Mouse (Mus musculus) MN1 (cell line): ENCODE data around the gene Pax6.

ENCODE experiments used
- DNase-seq: peaks from one replicate; pipeline ENCODE4 v3.0.0-alpha.2; 2016; ENCODE audit warnings: low spot score

Pax6 gene

DNA sequence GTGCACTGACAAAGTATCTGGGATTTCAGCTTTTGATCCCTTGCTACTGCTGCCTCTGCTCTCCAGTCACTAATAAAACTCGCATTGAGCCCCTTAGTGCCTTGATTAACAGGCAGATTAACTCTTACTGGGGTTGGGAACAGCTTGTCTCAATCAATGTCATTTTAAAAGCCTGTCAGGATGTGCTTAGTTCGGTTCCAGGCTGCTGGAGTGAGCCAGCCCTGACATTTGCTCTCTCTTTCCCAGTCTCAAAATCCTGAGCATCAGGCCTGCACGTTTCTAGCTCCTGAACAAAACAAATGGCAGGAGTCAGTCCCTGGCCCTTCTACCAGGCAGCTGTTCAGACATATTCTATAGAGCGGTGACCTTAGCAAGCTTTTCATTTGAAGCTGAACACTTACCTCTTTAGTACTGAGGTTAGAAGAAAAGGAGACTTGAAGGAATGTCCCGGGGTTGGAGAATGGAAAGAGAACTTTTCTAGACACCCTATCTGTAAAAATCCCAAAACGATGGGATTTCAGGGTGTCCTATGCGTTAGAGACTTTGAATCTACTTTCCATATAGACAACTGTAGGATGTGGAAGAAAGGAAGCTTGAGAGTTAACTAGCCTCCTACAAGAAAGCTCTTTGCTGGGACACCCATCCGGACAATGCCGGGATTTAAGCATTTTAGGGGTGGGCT is 2.6 kb downstream of the Pax6 start:
- DNase-seq: no peak

DNA sequence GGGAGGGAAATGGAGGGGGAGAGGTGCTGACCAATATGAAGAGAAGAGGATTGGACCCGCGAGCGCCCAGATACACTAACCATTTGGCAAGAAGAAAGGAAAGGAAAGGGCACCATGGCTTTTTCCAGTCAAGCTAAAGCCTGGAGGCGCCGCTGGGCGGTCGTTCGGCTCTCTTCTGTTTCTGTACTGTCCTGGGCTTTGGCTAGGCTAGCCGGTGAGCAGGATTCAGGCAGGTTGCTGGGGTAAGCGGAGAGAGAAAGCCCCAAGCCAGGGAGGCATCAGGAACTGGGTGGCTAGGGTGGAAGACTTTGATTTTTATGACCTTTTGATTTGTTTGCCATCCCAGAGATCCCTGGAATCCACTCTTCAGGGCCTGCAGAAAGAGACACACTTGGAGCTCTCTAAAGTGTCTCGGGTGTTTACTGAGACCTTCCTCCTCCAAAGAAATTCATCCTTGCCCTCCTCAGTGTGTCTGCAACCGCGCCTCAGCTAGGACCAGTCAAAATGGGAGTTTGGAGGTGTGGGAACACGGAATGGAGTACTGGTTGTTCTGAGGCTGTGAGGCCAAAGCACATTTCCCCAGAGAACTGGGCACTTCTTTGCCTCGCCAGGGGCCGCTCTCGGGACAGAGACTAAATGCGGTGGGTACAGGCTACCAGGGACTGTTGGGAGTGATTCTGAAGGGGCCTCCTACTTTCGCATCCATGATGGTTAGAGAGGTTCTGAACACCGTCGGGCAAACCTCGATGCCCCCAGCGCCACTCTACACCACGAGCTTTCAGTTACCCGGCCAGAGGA is 3.3 kb downstream of the Pax6 start:
- DNase-seq: no peak

DNA sequence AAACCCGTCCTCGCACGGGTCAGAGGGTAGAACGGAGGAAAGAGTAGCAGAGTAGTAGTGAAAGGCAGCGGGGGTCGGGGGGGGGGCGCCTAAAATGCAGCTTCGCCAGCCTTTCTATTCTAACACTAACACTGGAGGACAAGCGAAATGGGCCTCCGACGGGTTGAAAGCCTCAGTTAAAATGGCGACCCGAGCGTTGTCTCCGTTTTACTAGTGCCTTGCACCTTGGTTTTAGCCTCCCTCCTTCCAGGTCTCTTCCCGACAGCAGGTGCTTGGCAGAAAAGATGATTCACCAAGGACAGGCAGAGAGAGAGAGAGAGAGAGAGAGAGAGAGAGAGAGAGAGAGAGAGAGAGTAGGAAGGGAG is 3.9 kb downstream of the Pax6 start:
- no peak for DNase-seq

- DNase-seq: no peak
These were observed 4.4 kb downstream of the Pax6 start for GRCm38 (mm10) chr2:105673054-105673453.

DNA sequence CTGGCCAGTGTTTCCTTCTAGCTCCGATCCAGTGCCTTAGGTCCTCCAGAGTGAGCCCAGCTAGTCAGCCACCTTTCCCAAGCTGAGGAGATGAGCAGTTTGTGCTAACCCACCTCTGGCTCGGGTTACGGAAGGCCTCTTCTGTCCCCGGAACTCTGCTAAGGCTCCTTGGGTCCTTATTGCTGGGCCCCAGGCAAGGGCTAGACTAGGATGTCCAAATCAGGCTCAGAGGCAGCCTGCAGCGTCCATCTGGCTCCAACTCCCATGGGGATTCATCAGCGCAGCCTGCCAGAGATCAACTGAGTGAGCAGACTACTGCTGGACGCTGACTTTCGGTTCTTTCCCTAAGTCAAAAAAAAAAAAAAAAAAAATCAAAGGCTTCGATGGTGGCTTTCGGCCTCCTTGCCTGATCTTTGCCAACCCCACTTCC is 4.9 kb downstream of the Pax6 start:
- DNase-seq: peak; percentile 89

DNA sequence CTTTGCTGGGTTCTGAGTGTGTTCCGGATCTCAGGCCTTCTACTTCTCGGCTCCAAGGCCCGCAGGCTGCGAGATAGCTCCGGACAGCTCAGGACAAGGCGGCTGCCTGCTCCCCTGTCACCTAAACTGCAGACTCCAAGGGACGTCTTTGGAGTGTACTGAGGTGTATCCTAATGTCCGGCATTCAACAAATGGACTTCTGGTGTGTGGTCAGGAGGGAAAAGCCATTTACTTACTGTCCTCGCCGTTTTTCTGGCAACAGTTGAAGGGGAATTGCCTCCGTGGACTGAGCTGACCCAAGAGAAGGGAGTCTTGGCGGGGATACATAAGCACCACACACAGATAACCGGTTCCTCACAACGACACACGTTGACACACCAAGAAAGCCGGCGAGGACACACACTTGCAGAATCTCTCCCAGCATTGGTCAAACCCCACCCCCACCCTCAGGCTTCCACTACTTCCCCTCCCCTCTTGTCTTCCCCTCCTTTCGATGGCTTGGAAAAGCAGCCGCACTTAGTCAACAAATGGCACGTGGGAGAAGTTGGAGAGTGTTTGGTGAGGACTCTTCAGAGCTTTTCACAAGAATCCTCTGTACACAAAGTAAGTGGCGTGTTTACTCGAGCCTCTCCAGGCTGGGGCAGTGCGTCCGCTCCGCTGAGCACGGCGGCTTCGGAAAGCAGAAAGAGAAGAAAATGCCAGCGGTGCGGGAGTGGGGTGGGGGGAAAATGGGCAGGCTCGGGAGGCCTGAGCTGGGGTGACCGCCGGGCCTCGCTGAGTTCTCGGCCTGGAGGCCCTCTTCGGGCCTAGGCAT is 5.6 kb downstream of the Pax6 start:
- peak; percentile 58 for DNase-seq

DNA sequence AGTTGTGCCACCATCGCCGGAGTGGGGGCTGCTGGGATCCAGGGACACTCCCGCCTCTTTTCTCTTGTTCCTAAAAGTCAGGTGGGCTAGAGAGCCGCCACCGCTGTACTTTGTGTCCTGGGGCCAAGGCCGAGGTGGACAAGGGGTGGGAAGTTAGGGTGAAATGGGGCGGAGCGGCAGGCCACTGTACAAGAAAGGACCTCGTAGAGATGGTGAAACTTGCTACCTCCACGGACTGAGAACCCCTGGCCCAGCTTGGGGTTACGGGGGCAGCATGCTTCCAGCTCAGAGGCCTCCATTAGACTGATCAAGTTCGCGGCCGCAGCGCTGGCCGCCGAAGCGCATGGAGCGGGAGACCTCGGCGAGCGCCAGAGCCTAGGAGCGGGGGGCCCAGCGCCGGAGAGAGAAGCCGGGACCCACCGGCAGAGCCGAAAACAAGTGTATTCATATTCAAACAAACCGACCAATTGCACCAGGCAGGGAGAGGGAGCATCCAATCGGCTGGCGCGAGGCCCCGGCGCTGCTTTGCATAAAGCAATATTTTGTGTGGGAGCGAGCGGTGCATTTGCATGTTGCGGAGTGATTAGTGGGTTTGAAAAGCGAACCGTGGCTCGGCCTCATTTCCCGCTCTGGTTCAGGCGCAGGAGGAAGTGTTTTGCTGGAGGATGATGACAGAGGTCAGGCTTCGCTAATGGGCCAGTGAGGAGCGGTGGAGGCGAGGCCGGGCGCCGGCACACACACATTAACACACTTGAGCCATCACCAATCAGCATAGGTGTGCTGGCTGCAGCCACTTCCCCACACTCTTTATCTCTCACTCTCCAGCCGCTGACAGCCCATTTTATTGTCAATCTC is 6.4 kb downstream of the Pax6 start:
- peak; percentile 93 for DNase-seq

DNA sequence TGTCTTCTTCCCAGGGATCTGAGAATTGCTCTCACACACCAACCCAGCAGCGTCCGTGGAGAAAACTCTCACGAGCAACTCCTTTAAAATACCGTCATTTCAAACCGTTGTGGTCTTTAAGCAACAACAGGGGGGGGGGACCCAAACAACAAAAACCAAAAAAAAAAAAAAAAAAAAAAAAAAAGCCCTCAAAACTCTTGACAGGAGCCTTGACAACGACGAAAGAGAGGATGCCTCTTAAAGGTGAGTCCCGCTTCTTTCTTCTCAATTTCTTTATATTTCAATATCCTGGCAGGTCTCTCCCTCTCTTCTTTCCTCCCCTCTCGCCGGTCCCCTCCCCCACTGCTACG is 7.0 kb downstream of the Pax6 start:
- DNase-seq: no peak

GRCm38 (mm10) chr2:105676080-105676908 is 7.6 kb downstream of the Pax6 start:
- peak; percentile 34 for DNase-seq

DNA sequence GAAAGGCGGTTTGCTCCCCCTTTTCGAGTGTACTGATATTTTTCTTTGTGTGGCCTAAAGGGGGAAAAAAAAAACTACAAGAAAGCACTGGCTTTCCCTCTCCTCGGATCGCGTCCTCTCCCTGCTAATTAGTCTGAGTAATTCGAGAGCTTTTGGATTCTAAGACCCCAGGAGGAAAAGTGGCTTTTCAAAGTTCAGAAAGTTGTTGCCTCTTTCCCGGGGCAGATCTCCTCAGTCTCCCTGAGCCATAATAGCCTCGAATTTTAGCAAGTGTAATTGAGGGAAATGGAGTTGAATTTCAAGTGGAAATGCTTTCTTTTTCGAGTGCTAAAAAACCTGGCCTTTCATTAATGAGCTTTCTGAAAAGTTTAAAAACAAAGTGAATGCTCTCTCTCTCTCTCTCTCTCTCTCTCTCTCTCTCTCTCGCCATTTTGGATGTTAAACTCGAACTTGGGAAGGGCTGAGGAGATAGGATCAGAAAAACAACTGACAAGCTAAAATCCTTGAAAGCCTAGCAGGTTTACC is 8.3 kb downstream of the Pax6 start:
- no peak for DNase-seq

GRCm38 (mm10) chr2:105677434-105678105 is 8.9 kb downstream of the Pax6 start:
- no peak for DNase-seq

DNA sequence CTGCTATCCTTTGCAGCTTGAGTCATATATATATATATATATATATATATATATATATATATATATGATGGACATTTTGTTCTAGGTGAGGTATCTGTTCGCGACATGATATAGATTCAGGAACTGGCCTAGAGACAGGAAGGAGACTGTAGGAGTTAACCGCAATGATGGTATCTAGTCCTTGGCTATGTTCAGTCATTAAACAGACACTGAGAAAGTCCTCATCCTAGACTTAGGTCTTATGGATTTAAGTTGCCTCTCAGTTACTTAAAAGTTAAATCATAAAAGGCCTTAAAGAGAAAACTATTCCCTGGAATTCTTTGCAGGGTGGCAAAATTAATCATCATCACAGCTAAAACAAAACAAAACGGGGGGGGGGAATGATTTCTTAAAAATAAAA is 9.6 kb downstream of the Pax6 start:
- DNase-seq: no peak

DNA sequence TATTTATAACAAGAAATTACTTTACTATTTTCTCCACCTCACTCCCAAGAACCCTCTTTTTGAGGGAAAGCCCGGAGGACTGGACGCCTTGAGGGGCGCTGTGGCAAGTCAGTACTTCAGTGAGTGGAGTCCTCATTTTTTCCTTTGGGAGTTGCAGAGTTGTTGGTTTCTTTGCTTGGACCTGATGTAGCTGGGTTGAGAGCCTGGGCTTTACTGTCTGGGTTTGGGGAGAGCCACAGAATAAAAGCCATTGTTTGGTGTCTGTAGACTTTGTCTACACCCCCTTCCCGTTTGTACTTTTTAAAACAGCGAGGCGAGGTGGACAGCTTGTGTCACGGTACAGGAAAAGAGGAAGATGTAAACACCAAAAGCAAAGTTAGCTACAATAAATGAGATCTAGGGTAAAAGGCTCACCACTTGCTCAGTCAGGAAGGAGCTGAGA is 10.2 kb downstream of the Pax6 start:
- DNase-seq: no peak

GRCm38 (mm10) chr2:105679331-105679730 is 10.6 kb downstream of the Pax6 start:
- no peak for DNase-seq

GRCm38 (mm10) chr2:105680146-105680998 is 11.7 kb downstream of the Pax6 start:
- DNase-seq: no peak

DNA sequence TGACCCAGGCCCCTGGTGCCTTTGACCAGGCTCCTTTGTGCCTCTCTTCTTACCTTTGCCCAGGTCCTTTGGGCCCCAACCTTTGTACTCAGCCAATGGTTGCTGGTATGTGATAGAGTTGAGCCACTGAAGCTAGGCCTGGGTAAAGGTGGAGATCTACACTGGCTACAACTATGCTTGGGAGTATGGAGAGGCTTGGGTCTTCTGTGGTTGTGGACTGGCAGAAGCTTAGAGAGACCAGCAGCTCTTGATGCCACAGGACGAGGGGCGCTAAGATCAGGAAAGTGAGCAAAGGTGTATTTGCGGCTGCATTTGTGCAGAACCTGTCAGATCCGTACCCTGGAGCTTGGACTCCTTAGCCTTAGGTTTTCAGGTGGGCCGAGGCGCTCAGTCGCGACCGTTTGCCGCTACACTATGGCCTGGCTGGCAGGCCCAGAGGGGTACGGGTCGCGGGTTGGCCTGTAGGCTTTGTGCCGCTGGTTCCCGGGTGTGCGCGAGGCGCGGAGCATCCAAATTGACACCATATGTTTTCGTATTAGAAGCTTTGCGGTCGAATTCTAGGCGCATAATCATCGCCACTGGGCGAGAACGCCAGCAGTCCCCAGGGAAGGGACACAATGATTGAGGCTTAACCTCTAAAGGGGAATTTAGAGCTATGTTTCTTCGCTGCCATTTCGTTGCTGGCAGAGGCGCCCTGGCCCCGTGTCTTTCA is 12.5 kb downstream of the Pax6 start:
- DNase-seq: no peak

DNA sequence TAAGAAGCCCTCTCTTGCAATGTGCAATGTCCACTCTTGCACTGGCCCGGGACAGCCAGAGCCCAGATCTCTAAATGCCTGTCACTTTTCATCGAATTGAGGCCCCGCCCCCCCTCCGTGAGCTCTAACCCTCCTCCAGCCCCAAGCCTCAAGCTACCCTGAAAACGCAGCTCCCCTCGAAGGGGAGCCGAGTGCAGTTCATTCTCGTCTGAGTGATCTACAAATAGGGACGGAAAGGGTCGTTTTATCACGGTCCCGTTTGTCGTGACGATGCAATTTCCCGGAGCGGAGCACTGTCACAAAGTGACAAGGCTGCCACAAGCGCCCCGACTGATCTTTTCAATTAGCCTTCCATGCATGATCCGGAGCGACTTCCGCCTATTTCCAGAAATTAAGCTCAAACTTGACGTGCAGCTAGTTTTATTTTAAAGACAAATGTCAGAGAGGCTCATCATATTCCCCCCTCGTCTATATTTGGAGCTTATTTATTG is 13.4 kb downstream of the Pax6 start:
- no peak for DNase-seq

DNA sequence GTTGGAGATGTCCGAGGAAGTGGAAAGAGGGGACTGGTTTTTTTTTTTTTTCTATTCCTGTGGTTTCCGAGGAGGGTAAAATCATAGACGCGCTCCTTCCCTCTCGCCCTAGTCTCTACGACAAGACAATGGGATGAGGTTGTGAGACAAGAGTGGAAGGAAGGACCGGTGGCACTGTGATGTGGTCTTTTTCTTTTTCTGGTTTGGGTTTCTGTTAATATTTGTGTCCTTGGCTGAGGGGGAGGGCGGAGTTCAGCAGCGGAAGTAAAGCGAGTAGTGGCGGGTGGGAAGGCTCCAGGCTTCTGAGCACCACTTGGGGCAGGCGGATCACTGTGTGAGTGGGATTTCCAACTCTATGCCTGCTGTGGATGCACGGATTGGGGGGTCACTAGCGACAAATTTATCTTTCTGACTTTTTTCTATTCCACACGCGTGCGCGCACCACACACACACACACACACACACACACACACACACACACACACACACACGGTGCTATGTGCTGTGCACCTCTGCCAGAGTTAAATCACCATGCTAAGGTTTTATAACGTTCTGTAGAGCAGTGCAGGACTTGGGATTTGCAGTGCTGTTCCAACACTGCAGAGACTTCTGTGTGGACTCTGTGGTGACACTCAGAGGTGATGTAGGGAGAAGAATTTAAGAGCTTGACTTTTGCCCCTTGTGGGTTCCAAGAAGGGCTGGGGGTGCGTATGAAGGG is 14.1 kb downstream of the Pax6 start:
- DNase-seq: no peak
